Mouse (Mus musculus) testis, postnatal 10 days (tissue): ENCODE data around the gene Reg3d.
"Not testable (repeated sequence)": the region's sequence is repeated elsewhere in the genome, so short reads cannot be mapped to it uniquely, and the experiment has no call there.

Experiments
- DNase-seq: peaks from one replicate; pipeline ENCODE4 v3.0.0; 2021; ENCODE audit warnings: low spot score

The Reg3d gene

GRCm38 (mm10) chr6:78378765-78379164, at the start of gene Reg3d:
Gene Reg3d (minus strand): TSS chr6:78378865.
- DNase-seq = no peak

GRCm38 (mm10) chr6:78425497-78425896, 46.8 kb upstream of the Reg3d start:
- DNase-seq = no peak

DNA sequence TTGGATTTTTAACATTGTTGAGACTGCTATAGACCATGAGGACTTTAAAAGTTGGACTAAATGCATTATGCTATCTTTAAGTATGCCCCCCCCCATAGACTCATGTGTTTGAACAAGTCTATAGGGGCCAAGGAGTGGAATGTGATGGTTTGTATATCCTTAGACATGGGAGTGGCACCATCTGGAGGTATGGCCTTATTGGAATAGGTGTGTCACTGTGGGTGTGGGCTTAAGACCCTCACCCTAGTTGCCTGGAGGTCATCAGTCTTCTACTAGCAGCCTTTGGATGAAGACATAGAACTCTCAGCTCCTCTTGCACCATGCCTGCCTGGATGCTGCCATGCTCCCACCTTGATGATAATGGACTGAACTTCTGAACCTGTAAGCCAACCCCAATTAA, 43.7 kb upstream of the Reg3d start, which contains the start of gene Reg1:
Gene Reg1, plus strand, starts transcription at position 301 of the 400 bp plus-strand sequence.
- not testable (repeated sequence) for DNase-seq

DNA sequence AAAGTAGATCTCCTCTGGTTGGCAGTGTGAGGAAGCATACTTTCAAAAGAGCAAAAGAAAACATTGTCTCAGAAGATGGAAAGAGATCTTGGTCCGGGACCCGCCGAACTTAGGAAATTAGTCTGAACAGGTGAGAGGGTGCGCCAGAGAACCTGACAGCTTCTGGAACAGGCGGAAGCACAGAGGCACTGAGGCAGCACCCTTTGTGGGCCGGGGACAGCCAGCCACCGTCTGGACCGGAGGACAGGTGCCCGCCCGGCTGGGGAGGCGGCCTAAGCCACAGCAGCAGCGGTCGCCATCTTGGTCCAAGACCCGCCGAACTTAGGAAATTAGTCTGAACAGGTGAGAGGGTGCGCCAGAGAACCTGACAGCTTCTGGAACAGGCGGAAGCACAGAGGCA, 16.7 kb upstream of the Reg3d start, which contains the start of gene Reg2:
Gene Reg2, plus strand, starts transcription at position 301 of the 400 bp plus-strand sequence.
- not testable (repeated sequence) for DNase-seq

- DNase-seq = no peak
Measured at GRCm38 (mm10) chr6:78385609-78386008, 6.9 kb upstream of the Reg3d start.

GRCm38 (mm10) chr6:78380409-78380808, 1.7 kb upstream of the Reg3d start, which contains the start of gene Reg3a:
Gene Reg3a (plus strand): TSS chr6:78380709.
- DNase-seq = no peak

DNA sequence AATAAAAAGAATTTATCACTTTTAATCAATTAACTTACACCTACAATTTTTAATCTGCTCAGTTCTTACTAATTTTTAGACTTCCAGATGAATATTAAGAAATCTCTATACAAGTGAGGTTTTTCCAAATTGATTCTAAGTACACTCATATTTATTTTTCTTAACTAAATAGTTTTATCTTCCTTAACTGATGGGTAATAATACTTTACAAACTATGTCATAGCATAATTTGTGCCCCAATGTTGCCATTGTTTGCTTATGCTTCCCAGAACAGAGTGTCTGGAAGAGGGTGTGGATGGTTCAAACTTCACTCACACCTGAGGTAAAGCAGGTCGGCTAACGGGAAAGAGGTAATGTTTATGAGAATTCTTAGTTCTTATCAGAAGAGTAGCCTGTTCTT, 8.3 kb downstream of the Reg3d start, which contains the start of gene Reg3b:
Gene Reg3b, plus strand, starts transcription at position 301 of the 400 bp plus-strand sequence.
- no peak for DNase-seq

GRCm38 (mm10) chr6:78361971-78362563, 16.6 kb downstream of the Reg3d start:
- DNase-seq = no peak

- DNase-seq = no peak
Measured at GRCm38 (mm10) chr6:78341689-78342088, 37.0 kb downstream of the Reg3d start.

GRCm38 (mm10) chr6:78340296-78340695, 38.4 kb downstream of the Reg3d start:
- no peak for DNase-seq

DNA sequence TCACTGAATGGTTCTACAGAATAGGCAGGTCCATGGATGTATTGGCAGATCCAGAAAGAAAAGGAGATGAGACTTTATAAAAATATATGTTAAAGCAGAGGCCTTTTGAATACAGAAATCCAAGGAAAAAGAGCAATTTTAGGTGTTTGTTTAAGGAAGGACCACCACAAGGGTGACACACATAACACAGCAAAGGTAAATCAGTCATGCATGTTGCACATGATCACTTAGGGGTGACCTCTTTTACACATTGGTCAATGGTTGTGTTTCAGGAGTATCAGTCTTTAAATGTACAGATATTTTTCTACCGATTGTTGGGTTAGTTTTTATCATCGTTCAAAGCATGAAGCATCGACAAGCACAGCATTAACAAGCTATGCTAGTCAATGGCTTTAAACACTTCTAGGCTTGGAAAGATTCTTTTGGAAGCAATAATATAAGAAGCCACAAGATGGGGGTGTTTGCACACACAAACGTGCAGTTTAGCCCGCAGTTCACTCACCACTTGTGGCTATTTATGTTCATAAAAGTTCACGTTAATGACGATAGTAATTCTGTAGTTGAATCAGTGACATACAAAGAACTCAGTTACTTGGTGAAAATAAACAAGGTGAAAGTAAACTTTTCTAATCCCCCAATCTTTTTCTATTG, 46.6 kb downstream of the Reg3d start:
- DNase-seq = no peak

GRCm38 (mm10) chr6:78329166-78329565, 49.5 kb downstream of the Reg3d start:
- DNase-seq = no peak

GRCm38 (mm10) chr6:78327798-78328197, 50.9 kb downstream of the Reg3d start:
- DNase-seq = no peak
